Mouse (Mus musculus): ENCODE results near the gene Tnfrsf12a. TPM values are rescaled to one million over a fixed set of nuclear protein-coding genes. Genes with fewer than 3 reads are reported as not detected.

Tnfrsf12a gene
- 2.5 and 2.7 TPM in 2 replicates for polyA plus RNA-seq (2014; fragmentation: Nextera tagmentation; extraction: Ambion mirVana)

GRCm38 (mm10) chr17:23677236-23677679 lies at the start of gene Tnfrsf12a:
Tnfrsf12a (minus strand) TSS chr17:23677468.
- Histone ChIP-seq H3K9ac (ENCODE audit: low read length) (peak within 1 kb of the TSS; percentile 56), H3K4me1 (replicated peaks; ENCODE audit: control insufficient read depth, insufficient read depth, low read length) (peaks cover 9% of the 10 kb centered on the region; the same call in 1 of the 2 replicates), H3K4me3 (ENCODE audit: low read depth, low read length) (peak within 1 kb of the TSS; percentile 46), H3K36me3 (ENCODE audit: control insufficient read depth, insufficient read depth, low read length) (no peaks in the 10 kb centered on the region), H3K9me3 (ENCODE audit: control insufficient read depth, low read length) (no peaks in the 10 kb centered on the region), H3K27ac (ENCODE audit: low read depth, low read length) (no peak within 1 kb of the TSS), H3K27me3 (ENCODE audit: control insufficient read depth, insufficient read depth, low read length) (peaks cover 43% of the 10 kb centered on the region), H3K4me2 (ENCODE audit: low read depth, low read length, severe bottlenecking) (peak within 1 kb of the TSS; percentile 98)
- ATAC-seq (replicated peaks; ENCODE audit: low FRiP score) (peak; percentile 43), DNase-seq (ENCODE audit: low spot score) (peak; percentile 91)
- under 1% methylated on average over 34 of the region's 34 CpGs for whole genome bisulfite sequencing

DNA sequence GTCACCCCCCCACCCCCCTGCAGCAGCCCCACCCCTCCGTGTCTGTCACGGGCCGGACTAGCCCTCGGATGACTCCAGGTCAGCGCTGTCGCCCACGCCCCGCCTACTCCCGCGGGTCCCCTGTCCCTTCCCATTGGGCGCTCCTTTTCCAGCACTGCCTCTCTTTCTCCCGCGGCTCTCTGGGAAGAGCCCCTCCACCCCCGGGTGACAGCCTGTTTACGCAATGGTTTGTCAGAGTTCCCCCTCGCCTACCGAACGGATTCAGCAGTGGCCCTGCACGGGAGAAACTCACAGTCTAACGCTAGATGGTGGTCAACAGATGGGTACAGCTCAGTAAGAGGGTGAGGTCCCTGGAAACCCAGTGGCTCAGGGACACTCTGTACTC lies 49.5 kb upstream of the Tnfrsf12a start:
- H3K4me1 ChIP-seq (replicated peaks; ENCODE audit: control insufficient read depth, insufficient read depth, low read length): peaks cover 3% of the 10 kb centered on the region; the same call in 1 of the 2 replicates
- WGBS: 2% methylated on average over 20 of the region's 20 CpGs
- 0 out of 2 replicates have a peak overlapping the region, but pooled peaks have one; percentile 57 for H3K27ac ChIP-seq (ENCODE audit: low read depth, low read length)
- H3K9ac ChIP-seq (ENCODE audit: low read length): peak overlapping the region; percentile 75
- H3K27me3 ChIP-seq (ENCODE audit: control insufficient read depth, insufficient read depth, low read length): no peaks in the 10 kb centered on the region
- no peaks in the 10 kb centered on the region for H3K36me3 ChIP-seq (ENCODE audit: control insufficient read depth, insufficient read depth, low read length)
- ATAC-seq (replicated peaks; ENCODE audit: low FRiP score): peak; percentile 88
- H3K9me3 ChIP-seq (ENCODE audit: control insufficient read depth, low read length): no peaks in the 10 kb centered on the region
- peak; percentile 89 for DNase-seq (ENCODE audit: low spot score)
- H3K4me3 ChIP-seq (ENCODE audit: low read depth, low read length): peak overlapping the region; percentile 81
- peak overlapping the region; percentile 81 for H3K4me2 ChIP-seq (ENCODE audit: low read depth, low read length, severe bottlenecking)

GRCm38 (mm10) chr17:23725999-23726757 lies 48.9 kb upstream of the Tnfrsf12a start, which contains the start of gene Pkmyt1:
Pkmyt1 (plus strand) TSS chr17:23726336.
- H3K4me3 ChIP-seq (ENCODE audit: low read depth, low read length): peak within 1 kb of the TSS; percentile 81
- H3K27me3 ChIP-seq (ENCODE audit: control insufficient read depth, insufficient read depth, low read length): no peaks in the 10 kb centered on the region
- peak within 1 kb of the TSS; percentile 75 for H3K9ac ChIP-seq (ENCODE audit: low read length)
- WGBS: 1% methylated on average over 71 of the region's 73 CpGs
- H3K36me3 ChIP-seq (ENCODE audit: control insufficient read depth, insufficient read depth, low read length): no peaks in the 10 kb centered on the region
- peak within 1 kb of the TSS; percentile 57; the same call in 1 of the 2 replicates for H3K27ac ChIP-seq (ENCODE audit: low read depth, low read length)
- peaks cover 3% of the 10 kb centered on the region; the same call in 1 of the 2 replicates for H3K4me1 ChIP-seq (replicated peaks; ENCODE audit: control insufficient read depth, insufficient read depth, low read length)
- DNase-seq (ENCODE audit: low spot score) (peak; percentile 97), ATAC-seq (replicated peaks; ENCODE audit: low FRiP score) (peak; percentile 96)
- no peaks in the 10 kb centered on the region for H3K9me3 ChIP-seq (ENCODE audit: control insufficient read depth, low read length)
- peak within 1 kb of the TSS; percentile 81 for H3K4me2 ChIP-seq (ENCODE audit: low read depth, low read length, severe bottlenecking)

DNA sequence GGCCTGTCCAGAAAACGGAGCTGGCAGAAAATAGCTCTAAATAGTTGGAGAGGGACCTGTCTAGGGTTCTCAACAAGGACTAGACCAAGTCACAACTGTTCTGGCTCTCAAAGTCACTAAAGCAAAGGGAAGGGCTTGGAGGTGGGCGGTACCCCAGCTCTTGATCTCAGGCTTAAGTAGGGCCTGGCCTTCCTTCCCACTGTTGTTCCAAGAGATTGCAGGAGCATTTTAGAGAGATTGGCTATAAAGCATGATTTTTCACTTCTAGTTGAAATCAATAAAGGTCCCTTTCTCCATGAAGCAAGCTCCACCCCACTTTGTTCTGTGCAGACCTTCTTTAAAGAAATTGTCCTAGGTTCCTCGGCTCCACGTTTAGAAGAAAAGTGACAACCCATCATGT lies 48.2 kb upstream of the Tnfrsf12a start:
- WGBS: 58% methylated on average over 4 of the region's 4 CpGs
- H3K27me3 ChIP-seq (ENCODE audit: control insufficient read depth, insufficient read depth, low read length): no peaks in the 10 kb centered on the region
- no peak overlapping the region for H3K27ac ChIP-seq (ENCODE audit: low read depth, low read length)
- H3K4me2 ChIP-seq (ENCODE audit: low read depth, low read length, severe bottlenecking): peak overlapping the region; percentile 81; the same call in 1 of the 2 replicates
- no peak for ATAC-seq (replicated peaks; ENCODE audit: low FRiP score)
- H3K4me3 ChIP-seq (ENCODE audit: low read depth, low read length): peak overlapping the region; percentile 81
- H3K36me3 ChIP-seq (ENCODE audit: control insufficient read depth, insufficient read depth, low read length): no peaks in the 10 kb centered on the region
- peaks cover 3% of the 10 kb centered on the region; the same call in 1 of the 2 replicates for H3K4me1 ChIP-seq (replicated peaks; ENCODE audit: control insufficient read depth, insufficient read depth, low read length)
- no peaks in the 10 kb centered on the region for H3K9me3 ChIP-seq (ENCODE audit: control insufficient read depth, low read length)
- DNase-seq (ENCODE audit: low spot score): no peak
- H3K9ac ChIP-seq (ENCODE audit: low read length): peak overlapping the region; percentile 75

DNA sequence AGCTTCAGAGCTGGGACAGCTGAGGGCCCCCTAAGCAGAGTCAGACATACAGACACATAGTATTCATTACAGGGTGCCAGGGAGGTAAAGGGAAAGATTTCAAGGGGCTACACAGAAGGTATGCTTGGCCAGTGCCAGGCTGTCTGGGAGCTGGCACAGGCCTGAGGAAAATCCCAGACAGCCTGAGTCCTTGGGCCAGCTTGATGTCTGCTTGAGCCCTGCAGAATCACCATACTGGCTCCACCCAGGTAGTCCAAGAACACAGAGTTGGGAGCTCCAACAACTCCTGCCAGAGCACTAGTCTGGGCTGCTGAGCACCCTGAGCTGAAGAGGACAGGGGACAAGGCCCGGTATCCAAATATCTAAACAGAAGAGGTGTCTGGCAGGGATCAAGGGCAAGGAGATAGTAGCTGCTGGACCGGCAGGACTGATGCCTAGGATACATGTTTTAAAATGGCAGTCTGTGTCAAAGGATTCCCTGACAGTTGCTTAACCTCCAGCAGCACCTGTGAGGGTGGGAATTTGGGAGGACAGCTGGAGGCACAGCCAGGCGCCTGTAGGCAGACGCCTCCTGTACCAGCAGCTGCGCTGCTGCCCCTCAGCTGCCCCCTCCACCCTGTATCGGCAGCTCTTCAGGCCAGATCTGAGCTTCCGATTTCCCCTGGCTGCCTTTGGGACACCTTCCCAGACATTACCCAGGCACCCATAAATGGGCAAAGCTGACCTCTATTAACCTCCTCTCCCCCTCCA lies 45.3 kb upstream of the Tnfrsf12a start, which contains the start of gene 1520401A03Rik:
1520401A03Rik (minus strand) TSS at position 408 of the 750 bp plus-strand sequence.
- ATAC-seq (replicated peaks; ENCODE audit: low FRiP score) (no peak), DNase-seq (ENCODE audit: low spot score) (no peak)
- no peaks in the 10 kb centered on the region for H3K9me3 ChIP-seq (ENCODE audit: control insufficient read depth, low read length)
- H3K4me2 ChIP-seq (ENCODE audit: low read depth, low read length, severe bottlenecking): no peak within 1 kb of the TSS
- H3K36me3 ChIP-seq (ENCODE audit: control insufficient read depth, insufficient read depth, low read length): no peaks in the 10 kb centered on the region
- WGBS: 83% methylated on average over 7 of the region's 7 CpGs
- no peaks in the 10 kb centered on the region for H3K27me3 ChIP-seq (ENCODE audit: control insufficient read depth, insufficient read depth, low read length)
- no peak within 1 kb of the TSS for H3K27ac ChIP-seq (ENCODE audit: low read depth, low read length)
- H3K9ac ChIP-seq (ENCODE audit: low read length): no peak within 1 kb of the TSS
- no peak within 1 kb of the TSS for H3K4me3 ChIP-seq (ENCODE audit: low read depth, low read length)
- H3K4me1 ChIP-seq (replicated peaks; ENCODE audit: control insufficient read depth, insufficient read depth, low read length): peaks cover 3% of the 10 kb centered on the region; the same call in 1 of the 2 replicates

DNA sequence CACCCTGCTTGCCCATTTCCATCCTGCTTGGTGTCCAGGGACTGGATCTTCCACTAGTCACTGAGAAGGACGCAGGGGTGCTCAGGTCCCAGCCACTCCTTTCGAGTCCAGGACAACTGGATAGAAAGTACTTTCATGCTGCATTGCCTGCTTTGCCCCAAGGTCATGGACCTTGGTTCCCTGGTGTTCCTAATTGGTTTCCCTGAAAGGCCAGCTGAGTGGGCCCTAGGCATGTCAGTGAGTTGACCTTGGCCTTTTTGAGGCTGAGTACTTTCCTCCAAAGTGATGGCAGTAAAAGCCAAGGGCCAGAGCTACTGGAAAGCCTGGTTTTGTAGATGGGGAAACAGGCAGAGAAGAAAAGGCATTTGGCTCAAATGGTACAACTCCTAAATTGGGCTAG lies 44.6 kb upstream of the Tnfrsf12a start:
- Histone ChIP-seq H3K36me3 (ENCODE audit: control insufficient read depth, insufficient read depth, low read length) (no peaks in the 10 kb centered on the region), H3K27ac (ENCODE audit: low read depth, low read length) (no peak overlapping the region), H3K27me3 (ENCODE audit: control insufficient read depth, insufficient read depth, low read length) (no peaks in the 10 kb centered on the region), H3K9ac (ENCODE audit: low read length) (no peak overlapping the region), H3K4me3 (ENCODE audit: low read depth, low read length) (no peak overlapping the region), H3K4me2 (ENCODE audit: low read depth, low read length, severe bottlenecking) (no peak overlapping the region), H3K4me1 (replicated peaks; ENCODE audit: control insufficient read depth, insufficient read depth, low read length) (no peaks in the 10 kb centered on the region; the same call in 1 of the 2 replicates), H3K9me3 (ENCODE audit: control insufficient read depth, low read length) (no peaks in the 10 kb centered on the region)
- 81% methylated on average over 2 of the region's 2 CpGs for WGBS
- DNase-seq (ENCODE audit: low spot score) (no peak), ATAC-seq (replicated peaks; ENCODE audit: low FRiP score) (no peak)

- Histone ChIP-seq H3K27me3 (ENCODE audit: control insufficient read depth, insufficient read depth, low read length) (no peaks in the 10 kb centered on the region), H3K4me2 (ENCODE audit: low read depth, low read length, severe bottlenecking) (no peak overlapping the region), H3K9me3 (ENCODE audit: control insufficient read depth, low read length) (no peaks in the 10 kb centered on the region), H3K9ac (ENCODE audit: low read length) (no peak overlapping the region), H3K36me3 (ENCODE audit: control insufficient read depth, insufficient read depth, low read length) (no peaks in the 10 kb centered on the region), H3K4me1 (replicated peaks; ENCODE audit: control insufficient read depth, insufficient read depth, low read length) (no peaks in the 10 kb centered on the region), H3K4me3 (ENCODE audit: low read depth, low read length) (no peak overlapping the region), H3K27ac (ENCODE audit: low read depth, low read length) (no peak overlapping the region)
- WGBS: 8% methylated on average over 1 of the region's 1 CpGs
- ATAC-seq (replicated peaks; ENCODE audit: low FRiP score) (no peak), DNase-seq (ENCODE audit: low spot score) (no peak)
Measured at GRCm38 (mm10) chr17:23719455-23719854, 42.2 kb upstream of the Tnfrsf12a start.

DNA sequence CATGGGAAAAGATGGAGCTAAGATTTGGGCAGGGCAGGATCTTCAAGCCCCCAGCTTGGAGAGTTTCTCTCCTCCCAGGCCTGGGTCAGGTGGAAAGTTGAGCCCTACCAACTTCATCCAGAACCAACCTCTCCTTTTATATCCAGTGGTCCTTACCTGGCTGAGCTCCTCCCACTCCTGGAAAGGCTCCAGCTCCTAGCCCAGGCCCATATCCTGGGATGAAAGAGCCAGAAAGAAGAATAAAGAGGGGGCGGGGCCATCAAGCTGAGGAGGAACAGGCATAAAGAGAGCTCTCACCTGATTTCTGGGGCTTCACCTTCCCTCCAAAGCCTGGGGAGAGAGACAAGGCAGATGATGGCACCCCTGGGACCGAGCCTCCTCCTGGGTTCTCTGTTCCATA lies 39.7 kb upstream of the Tnfrsf12a start:
- DNase-seq (ENCODE audit: low spot score) (no peak), ATAC-seq (replicated peaks; ENCODE audit: low FRiP score) (no peak)
- Histone ChIP-seq H3K4me3 (ENCODE audit: low read depth, low read length) (no peak overlapping the region), H3K9me3 (ENCODE audit: control insufficient read depth, low read length) (no peaks in the 10 kb centered on the region), H3K27ac (ENCODE audit: low read depth, low read length) (no peak overlapping the region), H3K4me2 (ENCODE audit: low read depth, low read length, severe bottlenecking) (no peak overlapping the region), H3K9ac (ENCODE audit: low read length) (no peak overlapping the region), H3K36me3 (ENCODE audit: control insufficient read depth, insufficient read depth, low read length) (no peaks in the 10 kb centered on the region), H3K4me1 (replicated peaks; ENCODE audit: control insufficient read depth, insufficient read depth, low read length) (no peaks in the 10 kb centered on the region), H3K27me3 (ENCODE audit: control insufficient read depth, insufficient read depth, low read length) (no peaks in the 10 kb centered on the region)
- 63% methylated on average over 2 of the region's 2 CpGs for WGBS

Measured in forebrain, embryonic 11.5 days (tissue).